Mouse (Mus musculus): ENCODE measurements around the gene Pafah1b2. TPM values are rescaled to one million over a fixed set of nuclear protein-coding genes. Genes with fewer than 3 reads are reported as not detected.

Pafah1b2 gene
- polyA plus RNA-seq, 1 experiment = 504 TPM

- Histone ChIP-seq H3K4me1 (ENCODE audit: control insufficient read depth, insufficient read depth, low read length) (0 out of 2 replicates have a peak, but pooled peaks cover 2% of the 10 kb centered on the region), H3K27ac (ENCODE audit: insufficient read depth, low read depth, low read length) (no peak overlapping the region), H3K4me3 (ENCODE audit: insufficient read depth, low read depth, low read length) (no peak overlapping the region)
- WGBS = 66% methylated on average over 2 of the region's 2 CpGs
- TF ChIP-seq CTCF (IDR thresholded peaks at IDR 0.05; ENCODE audit: insufficient read depth, low read depth, low read length) (no peak), POLR2A (IDR thresholded peaks at IDR 0.05; ENCODE audit: insufficient read depth, low read depth, low read length) (no peak)
Measured at GRCm38 (mm10) chr9:45976884-45977283, 35.6 kb downstream of the Pafah1b2 start.

GRCm38 (mm10) chr9:45963577-45963976 lies 48.9 kb downstream of the Pafah1b2 start:
- Histone ChIP-seq H3K4me3 (ENCODE audit: insufficient read depth, low read depth, low read length) (no peak overlapping the region), H3K27ac (ENCODE audit: insufficient read depth, low read depth, low read length) (no peak overlapping the region), H3K4me1 (ENCODE audit: control insufficient read depth, insufficient read depth, low read length) (no peaks in the 10 kb centered on the region)
- 94% methylated on average over 6 of the region's 6 CpGs for WGBS
- no peak for TF ChIP-seq CTCF (IDR thresholded peaks at IDR 0.05; ENCODE audit: insufficient read depth, low read depth, low read length)
- TF ChIP-seq POLR2A (IDR thresholded peaks at IDR 0.05; ENCODE audit: insufficient read depth, low read depth, low read length) = no peak

GRCm38 (mm10) chr9:45961855-45962254 lies 50.6 kb downstream of the Pafah1b2 start:
- Histone ChIP-seq H3K27ac (ENCODE audit: insufficient read depth, low read depth, low read length) (no peak overlapping the region), H3K4me3 (ENCODE audit: insufficient read depth, low read depth, low read length) (no peak overlapping the region), H3K4me1 (ENCODE audit: control insufficient read depth, insufficient read depth, low read length) (no peaks in the 10 kb centered on the region)
- WGBS = 70% methylated on average over 2 of the region's 2 CpGs
- TF ChIP-seq CTCF (IDR thresholded peaks at IDR 0.05; ENCODE audit: insufficient read depth, low read depth, low read length) = no peak

- Histone ChIP-seq H3K4me1 (ENCODE audit: control insufficient read depth, insufficient read depth, low read length) (peaks cover 3% of the 10 kb centered on the region; the same call in 1 of the 2 replicates), H3K27ac (ENCODE audit: insufficient read depth, low read depth, low read length) (no peak overlapping the region), H3K4me3 (ENCODE audit: insufficient read depth, low read depth, low read length) (no peak overlapping the region)
- TF ChIP-seq CTCF (IDR thresholded peaks at IDR 0.05; ENCODE audit: insufficient read depth, low read depth, low read length) = no peak
- TF ChIP-seq POLR2A (IDR thresholded peaks at IDR 0.05; ENCODE audit: insufficient read depth, low read depth, low read length) = no peak
- WGBS = 89% methylated on average over 7 of the region's 7 CpGs
Measured at GRCm38 (mm10) chr9:45959661-45960060, 52.8 kb downstream of the Pafah1b2 start.

- TF ChIP-seq CTCF (IDR thresholded peaks at IDR 0.05; ENCODE audit: insufficient read depth, low read depth, low read length) (no peak), POLR2A (IDR thresholded peaks at IDR 0.05; ENCODE audit: insufficient read depth, low read depth, low read length) (no peak)
- no peak overlapping the region for H3K4me3 ChIP-seq (ENCODE audit: insufficient read depth, low read depth, low read length)
- 26% methylated on average over 4 of the region's 4 CpGs for WGBS
- peaks cover 6% of the 10 kb centered on the region for H3K4me1 ChIP-seq (ENCODE audit: control insufficient read depth, insufficient read depth, low read length)
- H3K27ac ChIP-seq (ENCODE audit: insufficient read depth, low read depth, low read length) = no peak overlapping the region
Measured at GRCm38 (mm10) chr9:45958851-45959250, 53.6 kb downstream of the Pafah1b2 start.

GRCm38 (mm10) chr9:45958023-45958670 lies 54.3 kb downstream of the Pafah1b2 start:
- Histone ChIP-seq H3K4me3 (ENCODE audit: insufficient read depth, low read depth, low read length) (no peak overlapping the region), H3K4me1 (ENCODE audit: control insufficient read depth, insufficient read depth, low read length) (peaks cover 11% of the 10 kb centered on the region), H3K27ac (ENCODE audit: insufficient read depth, low read depth, low read length) (no peak overlapping the region)
- TF ChIP-seq CTCF (IDR thresholded peaks at IDR 0.05; ENCODE audit: insufficient read depth, low read depth, low read length) (no peak), POLR2A (IDR thresholded peaks at IDR 0.05; ENCODE audit: insufficient read depth, low read depth, low read length) (no peak)
- 36% methylated on average over 7 of the region's 7 CpGs for WGBS

GRCm38 (mm10) chr9:45955107-45955963 lies 57.2 kb downstream of the Pafah1b2 start, which contains the start of gene Sidt2:
Sidt2 (minus strand) TSS chr9:45955258.
- peak; percentile 80 for TF ChIP-seq POLR2A (IDR thresholded peaks at IDR 0.05; ENCODE audit: insufficient read depth, low read depth, low read length)
- TF ChIP-seq CTCF (IDR thresholded peaks at IDR 0.05; ENCODE audit: insufficient read depth, low read depth, low read length) = no peak
- Histone ChIP-seq H3K4me1 (ENCODE audit: control insufficient read depth, insufficient read depth, low read length) (peaks cover 14% of the 10 kb centered on the region), H3K4me3 (ENCODE audit: insufficient read depth, low read depth, low read length) (peak within 1 kb of the TSS; percentile 88), H3K27ac (ENCODE audit: insufficient read depth, low read depth, low read length) (peak within 1 kb of the TSS; percentile 88)
- WGBS = under 1% methylated on average over 48 of the region's 48 CpGs

- TF ChIP-seq POLR2A (IDR thresholded peaks at IDR 0.05; ENCODE audit: insufficient read depth, low read depth, low read length) = no peak
- TF ChIP-seq CTCF (IDR thresholded peaks at IDR 0.05; ENCODE audit: insufficient read depth, low read depth, low read length) = no peak
- WGBS = under 1% methylated on average over 63 of the region's 63 CpGs
- peak overlapping the region; percentile 66 for H3K27ac ChIP-seq (ENCODE audit: insufficient read depth, low read depth, low read length)
- peaks cover 14% of the 10 kb centered on the region for H3K4me1 ChIP-seq (ENCODE audit: control insufficient read depth, insufficient read depth, low read length)
- peak overlapping the region; percentile 88 for H3K4me3 ChIP-seq (ENCODE audit: insufficient read depth, low read depth, low read length)
Measured at GRCm38 (mm10) chr9:45954294-45955106, 58.0 kb downstream of the Pafah1b2 start.

All from olfactory bulb, adult 2 months (tissue).